Mouse (Mus musculus) MN1 (cell line): Measurements from ENCODE around the gene Fam83e.

Experiments
- DNase-seq: peaks from one replicate; pipeline ENCODE4 v3.0.0-alpha.2; 2016; ENCODE audit warnings: low spot score

Gene Fam83e

DNA sequence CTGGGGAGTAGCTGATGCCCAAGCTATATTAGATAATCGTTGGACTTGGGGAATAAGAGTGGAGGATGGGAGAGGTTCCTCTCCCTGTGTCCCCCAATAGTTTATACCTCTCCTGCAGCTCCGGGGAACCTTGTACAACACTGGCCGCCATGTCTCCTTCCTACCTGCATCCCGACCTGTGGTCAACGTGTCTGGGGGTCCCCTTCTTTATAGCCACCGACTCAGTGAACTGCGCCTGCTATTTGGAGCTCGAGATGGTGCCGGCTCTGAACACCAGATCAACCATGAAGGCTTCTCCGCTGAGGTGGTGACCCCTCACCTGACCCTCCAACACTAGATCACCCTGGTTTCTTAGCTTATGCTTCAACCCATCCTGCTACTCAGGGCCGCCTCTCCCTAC, 18.7 kb upstream of the Fam83e start:
- no peak for DNase-seq

DNA sequence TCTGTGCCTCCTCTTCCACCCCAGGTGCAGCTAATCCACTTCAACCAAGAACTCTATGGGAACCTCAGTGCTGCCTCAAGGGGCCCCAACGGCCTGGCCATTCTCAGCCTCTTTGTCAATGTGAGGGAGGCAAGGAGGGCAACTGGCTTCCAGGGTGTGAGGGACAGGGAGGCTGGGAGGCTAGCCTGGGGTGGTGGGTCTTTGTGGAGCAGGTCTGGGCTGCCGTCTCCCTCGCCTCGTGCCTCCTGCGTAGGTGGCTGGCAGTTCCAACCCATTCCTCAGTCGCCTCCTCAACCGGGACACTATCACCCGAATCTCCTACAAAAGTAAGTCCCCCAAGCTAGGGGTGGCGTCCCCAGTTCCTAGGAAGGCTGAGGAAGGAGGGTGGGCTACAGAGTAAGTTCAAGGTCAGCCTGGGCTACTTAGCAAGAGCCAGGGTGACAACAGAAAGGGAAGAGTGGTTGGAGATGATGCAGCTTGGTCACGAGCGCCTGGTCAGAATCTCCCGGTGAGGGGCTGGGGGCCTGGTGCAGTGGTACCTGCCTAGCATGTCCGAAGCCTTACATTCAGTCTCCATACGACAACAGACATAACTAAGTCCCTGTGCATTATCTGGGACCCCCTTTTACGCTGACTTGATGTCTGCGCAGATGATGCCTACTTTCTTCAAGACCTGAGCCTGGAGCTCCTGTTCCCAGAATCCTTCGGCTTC, 18.0 kb upstream of the Fam83e start:
- DNase-seq: no peak

DNA sequence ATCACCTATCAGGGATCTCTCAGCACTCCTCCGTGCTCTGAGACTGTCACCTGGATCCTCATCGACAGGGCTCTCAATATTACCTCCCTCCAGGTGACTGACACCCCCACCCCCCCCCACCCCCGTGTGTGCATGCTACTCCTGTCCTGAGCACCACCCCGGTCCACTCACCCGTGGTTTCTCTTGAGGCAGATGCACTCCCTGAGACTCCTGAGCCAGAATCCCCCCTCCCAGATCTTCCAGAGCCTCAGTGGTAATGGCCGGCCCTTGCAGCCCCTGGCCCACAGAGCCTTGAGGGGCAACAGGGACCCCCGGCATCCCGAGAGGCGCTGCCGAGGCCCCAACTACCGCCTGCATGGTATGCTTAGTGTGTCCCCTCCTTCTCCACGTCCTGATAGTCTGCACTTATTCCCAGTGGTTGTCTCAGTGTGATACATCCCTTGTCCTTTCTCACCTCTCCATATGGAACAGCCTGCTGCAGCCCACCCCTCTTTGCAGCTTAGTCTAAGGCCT, 17.4 kb upstream of the Fam83e start:
- no peak for DNase-seq

DNA sequence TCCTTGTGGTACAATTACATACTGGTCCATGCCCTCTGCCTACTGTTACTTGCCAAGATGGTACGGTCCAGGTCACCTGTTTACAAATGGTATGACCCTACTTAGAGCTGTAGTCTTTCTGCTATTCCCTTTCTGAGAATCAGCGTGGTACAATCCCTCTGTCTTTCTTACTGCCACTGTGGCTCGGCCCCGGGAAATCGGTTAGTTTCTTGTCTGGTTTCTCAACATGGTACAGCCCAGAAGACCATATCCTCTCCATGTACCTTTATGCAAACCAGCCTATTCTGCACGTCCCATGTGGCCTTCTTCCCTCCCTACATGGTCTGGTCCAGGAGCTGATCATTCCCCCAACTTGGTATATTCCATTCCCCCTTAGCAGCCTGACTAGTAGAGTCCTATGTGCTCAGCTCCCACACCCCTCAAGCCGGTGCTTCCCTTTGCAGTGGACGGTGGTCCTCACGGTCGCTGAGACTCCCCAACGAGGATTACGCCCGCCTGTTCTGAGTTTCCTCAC, 16.9 kb upstream of the Fam83e start:
- DNase-seq: peak; percentile 84

DNA sequence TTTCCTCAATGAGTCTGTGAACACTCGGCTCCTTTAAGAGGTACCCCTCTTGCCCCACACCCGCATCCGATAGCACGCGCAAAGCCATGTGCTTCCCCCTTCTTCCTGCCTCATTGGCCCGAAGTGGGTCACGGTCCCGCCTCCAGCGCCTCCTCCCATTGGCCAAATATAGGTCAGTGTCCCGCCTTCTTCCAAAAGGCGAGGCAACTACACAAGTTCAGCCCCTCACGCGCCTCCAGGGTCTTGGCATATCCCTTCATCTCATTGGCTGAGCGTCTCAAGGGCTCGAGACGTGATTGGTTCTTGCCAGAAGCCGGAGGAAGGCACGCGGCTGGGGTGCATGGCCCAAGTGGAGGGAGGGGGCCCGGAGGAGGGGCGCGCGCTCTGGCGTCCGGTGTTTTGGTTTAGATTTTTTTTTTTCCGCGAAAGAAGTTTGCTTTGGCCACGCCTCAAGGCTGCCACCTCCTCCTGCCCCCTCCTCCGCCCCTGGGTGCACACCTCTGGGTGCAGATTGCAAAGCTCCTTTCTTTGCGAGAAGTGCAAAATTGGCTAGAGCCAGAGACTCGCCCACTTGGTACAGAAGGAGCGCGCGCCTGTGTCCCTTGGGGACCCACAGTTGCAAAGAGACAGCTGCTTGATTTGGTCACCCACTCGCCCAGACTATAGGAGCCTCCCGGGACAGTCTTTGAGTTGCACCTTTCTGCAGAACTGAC, 16.1 kb upstream of the Fam83e start, which contains the start of gene Dbp:
Dbp (plus strand) TSS at position 359 of the 713 bp plus-strand sequence.
- DNase-seq: peak; percentile 97

DNA sequence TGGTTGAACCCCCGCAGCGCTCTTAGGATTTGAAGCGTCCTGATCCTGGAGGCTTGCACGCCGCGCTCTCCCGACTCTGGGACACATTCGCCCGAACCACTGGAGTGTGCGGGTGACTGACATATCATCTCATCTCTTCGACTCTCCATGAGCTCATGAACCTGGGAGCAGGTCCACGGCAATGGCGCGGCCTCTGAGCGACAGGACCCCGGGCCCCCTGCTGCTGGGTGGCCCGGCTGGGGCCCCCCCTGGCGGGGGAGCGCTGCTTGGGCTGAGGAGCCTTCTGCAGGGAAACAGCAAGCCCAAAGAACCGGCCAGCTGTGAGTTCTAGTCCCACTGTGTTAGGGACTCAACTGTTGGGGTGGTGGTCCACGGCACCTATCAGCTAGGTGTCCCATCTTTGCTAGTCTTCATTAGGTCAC, 15.6 kb upstream of the Fam83e start:
- no peak for DNase-seq

DNA sequence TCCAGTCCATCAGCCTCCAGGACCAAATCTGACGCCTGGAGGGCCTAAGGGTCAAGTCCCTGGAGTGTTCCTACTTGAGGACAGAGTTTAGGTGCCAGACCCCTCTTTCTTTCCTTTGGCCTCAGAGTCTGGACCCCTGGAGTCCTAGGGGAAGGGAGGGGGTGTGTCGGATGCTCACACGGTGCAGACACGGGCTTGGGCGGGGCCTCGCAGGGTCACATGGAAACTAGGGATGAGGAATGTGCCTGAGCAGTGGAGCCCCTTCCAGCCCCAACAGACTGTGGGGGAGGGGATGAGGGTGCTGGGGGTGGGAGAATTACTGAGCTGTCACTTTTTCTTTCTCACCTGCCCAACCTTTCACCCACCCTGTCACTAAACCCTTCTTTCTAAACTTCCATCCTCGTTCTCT, 15.1 kb upstream of the Fam83e start:
- peak; percentile 59 for DNase-seq

DNA sequence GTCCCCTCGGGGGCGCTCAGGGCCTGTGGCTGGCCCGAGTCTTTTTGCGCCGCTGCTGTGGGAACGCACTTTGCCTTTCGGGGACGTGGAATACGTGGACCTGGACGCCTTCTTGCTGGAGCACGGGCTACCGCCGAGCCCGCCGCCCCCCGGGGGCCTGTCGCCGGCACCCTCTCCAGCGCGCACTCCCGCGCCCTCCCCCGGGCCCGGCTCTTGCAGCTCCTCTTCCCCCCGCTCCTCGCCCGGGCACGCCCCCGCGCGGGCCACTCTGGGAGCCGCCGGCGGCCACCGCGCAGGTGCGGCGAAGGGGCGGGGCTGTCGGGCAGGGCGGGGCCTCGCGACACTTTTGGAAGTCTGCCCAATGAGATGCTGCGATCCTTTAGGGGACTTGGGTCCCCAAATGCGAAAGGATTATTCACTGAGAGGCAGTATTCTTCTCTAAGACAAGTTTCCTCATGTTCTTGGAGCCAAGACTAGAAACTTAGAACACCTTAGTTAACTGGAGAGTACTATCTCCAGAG, 14.2 kb upstream of the Fam83e start:
- peak; percentile 85 for DNase-seq

DNA sequence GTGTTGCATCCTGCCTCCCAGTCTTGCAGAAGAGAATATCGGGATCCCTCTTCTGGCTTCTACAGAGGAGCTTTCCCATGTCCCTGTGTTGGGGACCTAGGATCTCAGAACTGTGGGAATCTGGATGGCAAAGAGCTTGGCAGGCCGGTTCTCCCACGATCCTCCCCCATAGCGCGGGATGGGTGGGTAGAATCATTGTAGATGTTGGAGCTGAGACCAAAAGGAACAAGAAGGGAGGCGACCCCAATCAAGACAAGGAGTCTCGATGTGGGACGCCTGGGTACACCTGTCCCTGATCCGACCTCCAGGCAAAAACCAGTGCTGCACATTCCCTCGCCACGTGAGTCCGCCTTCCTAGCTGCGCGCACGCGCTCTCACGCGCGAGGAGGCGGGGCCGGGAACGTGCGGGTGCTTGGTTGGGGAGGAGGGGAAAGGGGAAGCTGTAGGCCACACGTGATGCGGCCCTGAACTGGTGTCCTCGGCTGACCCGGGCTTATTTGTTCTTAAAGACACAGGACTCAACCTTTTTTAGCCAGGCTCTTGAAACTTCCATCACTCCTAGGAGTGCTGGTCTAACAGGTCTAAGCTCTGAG, 13.5 kb upstream of the Fam83e start:
- peak; percentile 93 for DNase-seq

DNA sequence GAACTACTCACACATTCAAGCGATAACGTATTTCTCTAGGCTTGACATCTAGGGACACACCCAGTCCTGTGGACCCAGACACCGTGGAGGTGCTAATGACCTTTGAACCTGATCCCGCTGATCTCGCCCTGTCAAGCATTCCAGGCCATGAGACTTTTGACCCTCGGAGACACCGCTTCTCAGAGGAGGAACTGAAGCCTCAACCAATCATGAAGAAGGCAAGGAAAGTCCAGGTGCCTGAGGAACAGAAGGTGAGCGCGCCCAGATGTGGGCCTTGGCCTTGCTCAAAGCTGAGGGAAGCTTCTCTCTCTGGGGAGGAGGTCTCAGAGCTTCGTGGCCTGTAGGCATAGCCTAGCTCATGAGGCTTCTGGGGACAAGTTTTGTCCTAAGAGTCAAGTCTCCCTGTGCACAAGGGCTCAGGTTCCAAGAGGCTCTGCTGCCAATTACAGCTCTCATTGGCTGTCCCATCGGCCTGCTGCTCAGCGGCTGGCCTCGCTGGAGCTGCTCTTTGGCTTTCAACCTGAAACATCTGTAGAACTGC, 12.7 kb upstream of the Fam83e start:
- DNase-seq: no peak

DNA sequence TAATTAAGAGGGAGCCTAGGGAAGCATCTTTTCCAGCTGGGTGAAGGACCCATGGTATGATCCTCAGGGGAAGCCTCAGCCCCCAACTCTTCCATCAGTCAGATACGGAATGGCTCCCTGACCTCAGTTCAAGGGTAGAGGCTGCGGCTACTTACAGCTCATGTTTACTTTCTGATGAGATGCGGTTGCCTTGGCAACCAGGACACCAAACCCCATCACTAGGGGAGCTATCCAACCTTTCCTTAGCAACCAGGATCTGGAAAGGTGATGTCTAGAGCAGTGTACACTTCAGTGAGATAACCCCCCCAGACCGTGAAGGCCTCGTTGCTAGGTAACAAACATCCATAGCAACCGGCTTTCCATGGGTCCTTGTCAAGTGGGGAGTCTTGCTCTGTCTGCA, 12.0 kb upstream of the Fam83e start:
- DNase-seq: peak; percentile 67

GRCm38 (mm10) chr7:45709677-45710355, 11.2 kb upstream of the Fam83e start:
- DNase-seq: no peak

- DNase-seq: no peak
Measured at GRCm38 (mm10) chr7:45710477-45711191, 10.4 kb upstream of the Fam83e start.

DNA sequence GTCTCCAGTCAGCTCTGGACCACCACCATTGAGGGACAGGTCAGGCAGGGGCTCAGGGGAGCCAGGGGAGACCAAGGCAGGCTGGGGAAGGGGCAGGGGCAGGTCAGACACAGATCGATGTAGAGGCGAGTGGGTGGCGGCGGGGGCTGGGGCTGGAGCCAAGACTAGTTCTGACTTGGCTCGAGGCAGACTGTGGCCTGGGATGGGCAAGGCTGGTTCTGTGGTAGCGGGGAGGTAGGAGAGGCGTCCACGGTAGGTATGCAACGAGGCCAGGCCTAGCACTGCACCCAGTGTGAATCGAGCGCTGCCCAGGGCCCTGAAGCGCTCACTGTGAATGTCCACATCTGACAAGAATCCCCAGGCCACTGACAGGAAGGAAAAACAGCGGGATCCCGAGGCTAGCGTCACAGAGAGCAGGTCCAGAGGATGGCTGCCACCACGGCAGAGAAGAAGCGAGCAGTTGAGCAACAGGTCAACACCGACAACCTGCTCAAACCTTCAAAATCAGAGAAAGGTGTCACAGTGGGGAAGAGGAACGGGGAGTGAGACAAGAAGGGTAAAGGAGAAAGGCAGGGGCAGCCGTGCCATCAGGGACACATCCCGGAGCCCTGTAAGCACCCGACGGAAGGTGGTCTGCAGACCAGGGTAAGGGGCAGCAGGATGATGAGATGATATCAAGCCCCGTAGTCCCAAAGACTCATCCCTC, 9.5 kb upstream of the Fam83e start:
- DNase-seq: no peak

- no peak for DNase-seq
Measured at GRCm38 (mm10) chr7:45712022-45712757, 8.8 kb upstream of the Fam83e start.

DNA sequence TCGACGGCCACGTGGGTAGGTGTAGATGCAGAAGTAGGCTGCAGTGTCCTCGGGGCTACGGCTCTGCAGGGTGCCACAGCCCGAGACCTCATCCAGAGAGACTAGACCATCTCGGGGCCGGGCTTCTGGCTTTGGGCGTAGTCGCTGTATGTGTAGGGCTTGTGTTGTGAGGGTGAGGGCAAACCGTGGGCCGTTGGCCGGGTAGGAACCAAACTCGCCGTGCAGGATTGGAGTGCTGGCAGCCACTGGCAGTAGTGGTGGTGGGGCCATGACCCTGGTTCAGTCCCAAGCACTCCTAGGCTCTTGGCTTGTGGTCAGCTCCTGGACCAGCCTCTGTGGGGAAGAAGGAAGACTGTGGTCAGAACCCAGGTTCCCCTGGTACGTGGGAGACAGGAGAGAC, 7.6 kb upstream of the Fam83e start:
- DNase-seq: no peak

DNA sequence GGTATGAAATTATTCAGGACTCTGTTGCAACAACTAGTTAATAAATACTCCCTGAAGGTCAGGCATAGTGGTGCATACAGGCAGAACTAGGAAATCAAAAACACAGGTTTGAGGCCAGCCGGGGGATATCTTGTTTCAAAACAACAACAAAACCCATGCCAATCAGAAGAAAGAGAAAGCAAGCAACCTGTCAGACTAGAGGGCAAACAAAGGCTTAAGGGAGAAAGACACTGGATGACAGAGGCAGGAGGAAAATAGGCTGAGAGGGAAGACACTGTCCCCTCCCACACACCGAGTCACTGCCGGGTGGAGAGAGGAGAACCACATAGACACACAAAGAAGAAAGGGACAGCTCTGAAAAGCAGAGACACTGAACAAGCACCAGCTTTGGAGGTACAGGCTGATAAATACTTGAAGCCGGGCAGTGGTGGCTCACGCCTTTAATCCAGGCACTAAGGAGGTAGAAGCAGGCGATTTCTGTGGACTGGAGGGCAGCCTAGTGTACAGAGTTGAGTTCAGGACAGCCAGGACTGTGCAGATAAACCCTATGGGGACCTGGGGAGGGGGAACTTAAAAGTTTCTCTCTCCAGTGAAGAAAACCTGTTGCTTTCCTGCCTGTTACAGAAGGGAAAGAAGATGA, 7.0 kb upstream of the Fam83e start:
- no peak for DNase-seq

DNA sequence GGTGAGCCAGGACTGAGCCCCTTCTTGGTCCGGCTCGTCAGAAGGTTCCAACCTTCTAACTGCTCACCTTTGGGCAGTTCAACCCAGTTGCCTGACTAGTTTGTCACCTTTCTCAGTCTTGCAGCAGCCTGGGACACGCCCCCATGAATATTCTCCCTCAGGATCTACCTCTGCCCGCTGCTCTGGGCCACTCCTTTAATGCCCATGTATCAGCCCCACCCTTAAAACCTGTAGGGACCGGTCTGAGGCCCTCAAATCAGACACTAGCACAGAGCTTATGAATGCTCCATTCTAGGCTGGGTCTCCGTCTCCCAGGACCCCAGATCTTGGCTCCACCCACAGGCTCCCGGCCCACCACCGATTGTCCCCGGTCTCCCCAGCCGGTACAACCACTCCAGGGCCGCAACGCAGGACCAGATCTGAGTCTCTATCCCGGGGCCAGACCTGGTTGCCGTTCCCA, 6.4 kb upstream of the Fam83e start:
- DNase-seq: peak; percentile 32

- peak; percentile 95 for DNase-seq
Measured at GRCm38 (mm10) chr7:45715090-45715708, 5.8 kb upstream of the Fam83e start, which contains the start of gene Rpl18. Gene Rpl18, plus strand, starts transcription at chr7:45715457.
